Mouse (Mus musculus) heart, embryonic 11.5 days (tissue): ENCODE data around the gene Zcchc24. TPM values are rescaled to one million over a fixed set of nuclear protein-coding genes. Genes with fewer than 3 reads are reported as not detected.

ENCODE experiments used
- ATAC-seq: fragments of 200-750 bp; cut with Nextera tagmentation; replicated peaks from 2 replicates; pipeline ENCODE4 v1.8.0; 2017; ENCODE audit warnings: moderate library complexity; ENCODE audit not compliant: insufficient number of reproducible peaks, low FRiP score, low TSS enrichment
- H3K27ac ChIP-seq: fragments of 300-500 bp; sonication (generic); 2 replicates; pipeline ENCODE4 v1.5.1; 2014; ENCODE audit warnings: mild to moderate bottlenecking, low read depth, low read length
- H3K27me3 ChIP-seq: fragments of 300-500 bp; sonication (generic); 2 replicates; pipeline ENCODE4 v1.6.1; 2014; ENCODE audit warnings: mild to moderate bottlenecking, low read length, mixed read lengths; ENCODE audit not compliant: control insufficient read depth, insufficient read depth
- H3K36me3 ChIP-seq: fragments of 300-500 bp; sonication (generic); 2 replicates; pipeline ENCODE4 v1.6.1; 2014; ENCODE audit warnings: mild to moderate bottlenecking, low read length, moderate library complexity, mixed read lengths; ENCODE audit not compliant: control insufficient read depth, insufficient read depth
- H3K4me1 ChIP-seq: fragments of 300-500 bp; sonication (generic); 2 replicates; pipeline ENCODE4 v1.6.1; 2014; ENCODE audit warnings: low read length; ENCODE audit not compliant: control insufficient read depth, insufficient read depth
- H3K4me2 ChIP-seq: fragments of 300-500 bp; sonication (generic); 2 replicates; pipeline ENCODE4 v1.6.1; 2014; ENCODE audit warnings: mild to moderate bottlenecking, moderate library complexity
- H3K4me3 ChIP-seq: fragments of 300-500 bp; sonication (generic); 2 replicates; pipeline ENCODE4 v1.5.1; 2014; ENCODE audit warnings: low read depth, low read length
- H3K9ac ChIP-seq: fragments of 300-500 bp; sonication (generic); 2 replicates; pipeline ENCODE4 v1.6.1; 2014; ENCODE audit warnings: mild to moderate bottlenecking, low read depth, low read length, moderate library complexity
- H3K9me3 ChIP-seq: fragments of 300-500 bp; sonication (generic); replicated peaks from 2 replicates; pipeline ENCODE4 v1.6.1; 2016; ENCODE audit warnings: low read length; ENCODE audit not compliant: control insufficient read depth
- WGBS: fragments of 180-500 bp; shearing (Covaris S2); extraction: QIAGEN DNeasy Blood & Tissue Kit; methylation state at CpG from one replicate; pipeline ENCODE4 v1.1.7; 2014; ENCODE audit not compliant: insufficient replicate concordance; 5-methylcytosine and 5-hydroxymethylcytosine counted together
- polyA plus RNA-seq: library from polyadenylated mRNA; unstranded; fragments of >200 nt; fragmentation: Nextera tagmentation; extraction: Ambion mirVana; gene quantifications from 2 replicates; pipeline ENCODE4 v1.2.1, GENCODE M21; 2014

Gene Zcchc24
- polyA plus RNA-seq, 1 experiment from 2014 or later: 22.6 TPM

DNA sequence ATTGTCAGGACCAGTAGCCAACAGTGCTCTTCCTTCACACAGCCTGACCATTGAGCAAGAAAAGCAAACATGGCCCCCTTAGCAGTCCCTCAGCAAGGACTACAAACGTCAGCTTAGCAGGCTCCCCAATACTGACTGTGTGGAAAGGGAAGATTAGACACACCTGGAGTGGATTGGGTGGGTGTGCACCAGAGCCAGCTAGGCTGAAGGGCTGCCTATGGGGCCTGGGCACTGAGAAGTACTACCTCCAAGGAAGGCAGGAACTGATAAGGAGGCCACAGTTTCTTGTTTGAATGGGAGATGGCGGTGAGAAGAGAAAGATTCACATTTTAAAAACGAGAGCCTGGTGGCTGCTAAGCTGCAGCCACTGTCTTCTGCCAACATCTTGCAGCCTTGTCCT, 101.3 kb downstream of the Zcchc24 start:
- Histone ChIP-seq H3K9me3 (no peaks in the 10 kb centered on the region), H3K4me1 (0 out of 2 replicates have a peak, but pooled peaks cover 4% of the 10 kb centered on the region), H3K4me3 (no peak overlapping the region), H3K9ac (no peak overlapping the region), H3K36me3 (peaks cover 18% of the 10 kb centered on the region), H3K27me3 (no peaks in the 10 kb centered on the region), H3K4me2 (no peak overlapping the region), H3K27ac (peak overlapping the region; percentile 36)
- 45% methylated on average over 3 of the region's 3 CpGs for WGBS
- ATAC-seq: no peak

- Histone ChIP-seq H3K27ac (peak overlapping the region; percentile 36), H3K27me3 (no peaks in the 10 kb centered on the region), H3K9me3 (no peaks in the 10 kb centered on the region), H3K9ac (no peak overlapping the region), H3K4me3 (no peak overlapping the region), H3K4me1 (0 out of 2 replicates have a peak, but pooled peaks cover 4% of the 10 kb centered on the region), H3K4me2 (no peak overlapping the region), H3K36me3 (peaks cover 22% of the 10 kb centered on the region)
- WGBS: 50% methylated on average over 2 of the region's 2 CpGs
- peak; percentile 60 for ATAC-seq
Measured at GRCm38 (mm10) chr14:25666668-25667376, 102.0 kb downstream of the Zcchc24 start.

GRCm38 (mm10) chr14:25665314-25665970, 103.4 kb downstream of the Zcchc24 start:
- WGBS: 68% methylated on average over 19 of the region's 19 CpGs
- Histone ChIP-seq H3K9ac (no peak overlapping the region), H3K9me3 (no peaks in the 10 kb centered on the region), H3K4me1 (0 out of 2 replicates have a peak, but pooled peaks cover 4% of the 10 kb centered on the region), H3K4me2 (no peak overlapping the region), H3K27me3 (no peaks in the 10 kb centered on the region), H3K4me3 (no peak overlapping the region), H3K27ac (no peak overlapping the region), H3K36me3 (peaks cover 28% of the 10 kb centered on the region)
- no peak for ATAC-seq

GRCm38 (mm10) chr14:25664310-25664695, 104.5 kb downstream of the Zcchc24 start:
- Histone ChIP-seq H3K27ac (no peak overlapping the region), H3K27me3 (no peaks in the 10 kb centered on the region), H3K9me3 (no peaks in the 10 kb centered on the region), H3K9ac (no peak overlapping the region), H3K4me3 (no peak overlapping the region), H3K4me1 (0 out of 2 replicates have a peak, but pooled peaks cover 4% of the 10 kb centered on the region), H3K4me2 (no peak overlapping the region), H3K36me3 (peaks cover 31% of the 10 kb centered on the region)
- WGBS: 74% methylated on average over 7 of the region's 7 CpGs
- ATAC-seq: no peak

GRCm38 (mm10) chr14:25663649-25664309, 105.1 kb downstream of the Zcchc24 start:
- no peak overlapping the region for H3K4me2 ChIP-seq
- H3K4me1 ChIP-seq: 0 out of 2 replicates have a peak, but pooled peaks cover 4% of the 10 kb centered on the region
- H3K27ac ChIP-seq: no peak overlapping the region
- H3K9me3 ChIP-seq: no peaks in the 10 kb centered on the region
- H3K27me3 ChIP-seq: no peaks in the 10 kb centered on the region
- H3K4me3 ChIP-seq: no peak overlapping the region
- no peak for ATAC-seq
- WGBS: 79% methylated on average over 7 of the region's 7 CpGs
- H3K36me3 ChIP-seq: peaks cover 37% of the 10 kb centered on the region
- no peak overlapping the region for H3K9ac ChIP-seq

Other genes starting within 250 kb of the Zcchc24 start
- gene Ppif, start 74.9 kb downstream of the Zcchc24 start, polyA plus RNA-seq: 92.7 and 99.4 TPM in 2 replicates
- gene Anxa11, start 73.1 kb upstream of the Zcchc24 start, polyA plus RNA-seq: 14.7 and 18.6 TPM in 2 replicates
- gene Plac9a, start 134.1 kb upstream of the Zcchc24 start, polyA plus RNA-seq: not detected in 2 replicates
- gene Tmem254a, start 158.6 kb upstream of the Zcchc24 start, polyA plus RNA-seq: 1.4 and 3.7 TPM in 2 replicates
- gene Cphx1, start 169.3 kb upstream of the Zcchc24 start, polyA plus RNA-seq: not detected in 2 replicates
- 0.39 TPM in 1 of 2 replicates, not detected in the other for gene Duxbl1, start 209.5 kb upstream of the Zcchc24 start, polyA plus RNA-seq